Mouse (Mus musculus) adrenal gland, adult (tissue): ENCODE data around the gene 4930438A08Rik.
"Not testable (repeated sequence)": the region's sequence is repeated elsewhere in the genome, so short reads cannot be mapped to it uniquely, and the experiment has no call there.

Experiments used
- DNase-seq, 2 experiments: peaks; one replicate each; pipeline ENCODE4 v3.0.0; 2022 to 2023; ENCODE audit warnings: low spot score in 1 of 2; ENCODE audit not compliant: inconsistent age in 2 of 2

The 4930438A08Rik gene

GRCm38 (mm10) chr11:58274572-58274971 lies at the start of gene 4930438A08Rik:
TSS of gene 4930438A08Rik (plus strand) at chr11:58274799.
- DNase-seq: no peak

DNA sequence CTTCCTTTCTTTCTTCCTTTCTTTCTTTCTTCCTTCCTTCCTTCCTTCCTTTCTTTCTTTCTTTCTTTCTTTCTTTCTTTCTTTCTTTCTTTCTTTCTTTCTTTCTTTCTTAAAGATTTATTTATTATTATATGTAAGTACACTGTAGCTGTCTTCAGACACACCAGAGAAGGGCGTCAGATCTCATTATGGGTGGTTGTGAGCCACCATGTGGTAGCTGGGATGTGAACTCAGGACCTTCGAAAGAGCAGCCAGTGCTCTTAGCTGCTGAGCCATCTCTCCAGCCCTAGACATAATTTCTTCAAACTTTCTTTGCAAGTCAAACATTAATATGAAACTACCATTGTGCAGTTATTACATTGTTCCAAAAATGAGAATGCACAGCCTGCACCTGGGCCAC lies 49.7 kb upstream of the 4930438A08Rik start:
- DNase-seq: not testable (repeated sequence)

- DNase-seq: peak; percentile 77 to 93
These were observed 48.9 kb upstream of the 4930438A08Rik start for GRCm38 (mm10) chr11:58225655-58226054.

DNA sequence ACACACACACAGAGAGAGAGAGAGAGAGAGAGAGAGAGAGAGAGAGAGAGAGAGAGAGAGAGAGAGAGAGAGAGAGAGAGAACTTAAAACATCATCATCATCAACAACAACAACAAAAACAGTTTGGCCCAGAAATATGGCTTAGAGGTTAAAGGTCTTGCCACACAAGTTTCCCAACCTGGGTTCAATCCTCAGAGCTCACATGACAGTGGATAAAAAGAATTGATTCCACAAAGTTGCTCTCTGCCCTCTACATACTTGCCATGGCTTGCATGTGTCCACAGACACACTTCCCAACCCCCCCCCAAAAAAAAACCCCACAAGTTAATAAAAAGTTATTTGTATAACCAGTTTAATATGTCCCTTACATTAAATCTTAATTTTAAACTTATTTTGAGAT lies 48.2 kb upstream of the 4930438A08Rik start:
- DNase-seq: no peak

DNA sequence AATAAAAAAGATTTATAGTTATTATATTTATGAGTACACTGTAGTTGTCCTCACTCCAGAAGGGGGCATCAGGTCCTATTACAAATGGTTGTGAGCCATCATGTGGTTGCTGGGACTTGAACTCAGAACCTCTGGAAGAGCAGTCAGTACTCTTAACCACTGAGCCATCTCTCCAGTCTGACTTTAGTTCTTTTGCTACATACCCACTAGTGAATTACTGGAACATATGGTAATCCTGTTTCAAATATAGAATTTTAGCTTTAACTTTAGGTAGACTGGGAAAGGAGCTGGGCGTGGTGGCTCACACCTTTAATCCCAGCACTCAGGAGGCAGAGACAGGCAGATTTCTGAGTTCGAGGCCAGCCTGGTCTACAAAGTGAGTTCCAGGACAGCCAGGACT lies 46.6 kb upstream of the 4930438A08Rik start:
- DNase-seq: not testable (repeated sequence)

- DNase-seq: no peak
These were observed 44.1 kb upstream of the 4930438A08Rik start for GRCm38 (mm10) chr11:58230396-58230910.

GRCm38 (mm10) chr11:58231156-58231555 lies 43.4 kb upstream of the 4930438A08Rik start:
- DNase-seq: no peak

GRCm38 (mm10) chr11:58234551-58234950 lies 40.0 kb upstream of the 4930438A08Rik start:
- DNase-seq: not testable (repeated sequence)

DNA sequence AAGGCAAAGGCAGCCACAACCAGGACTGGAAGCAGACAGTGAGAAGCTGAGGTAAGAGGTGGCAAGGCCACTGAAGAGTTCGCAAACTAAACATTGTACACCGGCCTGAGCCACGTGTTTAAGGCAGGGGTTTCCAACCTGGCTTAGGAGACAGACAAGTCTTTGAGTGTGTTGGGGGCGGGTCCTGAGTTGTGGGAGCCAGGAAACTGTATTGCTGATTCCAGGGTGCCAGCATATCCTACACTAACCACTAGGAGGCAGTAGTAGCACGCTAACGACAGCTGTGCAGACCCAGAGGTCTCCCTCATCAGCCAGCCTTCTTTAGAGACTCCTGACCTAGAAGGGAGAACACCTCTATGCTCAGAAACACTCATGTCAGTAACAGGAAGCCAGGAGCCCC lies 39.4 kb upstream of the 4930438A08Rik start:
- DNase-seq: peak in 1 of 2 experiments; percentile 61

GRCm38 (mm10) chr11:58238840-58239791 lies 35.5 kb upstream of the 4930438A08Rik start:
- peak; percentile 59 to 85 for DNase-seq

DNA sequence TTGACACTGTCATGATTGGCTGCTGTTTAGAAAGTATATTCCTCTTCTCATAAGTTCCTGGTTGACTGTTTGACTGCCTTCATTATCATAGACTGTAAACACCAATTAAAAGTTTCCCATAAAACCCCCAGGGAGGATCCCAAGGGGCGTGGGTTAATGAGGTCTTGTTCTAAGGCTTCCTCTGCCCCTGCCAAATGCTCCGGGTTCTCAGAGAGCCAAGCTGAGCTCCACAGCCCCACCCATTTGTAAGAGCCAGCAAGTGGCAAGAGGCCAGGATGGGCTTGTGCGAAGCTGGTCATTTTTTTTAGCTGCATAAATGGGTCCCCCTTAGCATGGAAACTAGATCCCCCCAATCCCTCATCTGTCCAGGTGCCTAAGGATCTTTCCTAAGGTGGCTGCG lies 27.3 kb upstream of the 4930438A08Rik start:
- no peak for DNase-seq

DNA sequence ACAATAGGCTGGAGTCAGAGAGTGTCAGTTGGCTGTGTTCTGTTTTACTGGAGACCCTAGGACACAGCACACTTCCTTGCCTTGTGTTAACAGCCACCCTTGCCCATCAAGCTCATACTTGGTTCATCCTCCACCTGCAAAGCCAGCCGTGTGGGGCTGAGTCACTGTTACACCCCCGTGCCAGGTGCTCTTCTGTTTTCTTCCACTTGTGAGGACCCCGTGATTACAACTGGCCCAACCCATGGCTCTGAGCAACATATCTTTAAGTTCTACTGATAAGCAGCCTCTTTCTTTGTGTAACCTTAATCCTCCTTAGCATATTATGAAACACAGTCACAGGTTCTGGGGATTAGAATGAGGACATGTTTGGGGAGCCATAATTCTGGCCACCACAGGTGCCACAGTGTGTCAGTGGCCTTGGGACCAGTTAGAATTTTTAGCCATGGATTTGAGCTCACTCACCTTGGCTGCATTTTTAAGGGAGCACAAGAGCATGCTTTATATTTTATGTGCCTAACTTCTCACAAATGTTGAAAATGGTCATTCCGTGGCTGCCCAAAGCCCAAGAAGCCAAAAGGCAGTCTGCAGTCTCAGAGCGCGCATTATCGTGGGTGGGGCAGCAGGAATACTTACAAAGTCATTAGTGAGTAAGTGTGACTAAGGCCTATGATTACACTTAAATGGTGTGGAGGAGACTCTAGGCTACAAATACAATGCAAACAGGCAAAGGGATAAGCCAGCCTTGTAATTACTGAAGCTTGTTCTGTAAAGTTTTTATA lies 25.2 kb upstream of the 4930438A08Rik start:
- no peak for DNase-seq

GRCm38 (mm10) chr11:58250550-58250949 lies 24.0 kb upstream of the 4930438A08Rik start:
- no peak for DNase-seq

- DNase-seq: no peak
These were observed 20.2 kb upstream of the 4930438A08Rik start for GRCm38 (mm10) chr11:58254411-58254810.

GRCm38 (mm10) chr11:58257816-58258215 lies 16.8 kb upstream of the 4930438A08Rik start:
- no peak for DNase-seq

- no peak for DNase-seq
These were observed 14.4 kb upstream of the 4930438A08Rik start for GRCm38 (mm10) chr11:58260156-58260555.

DNA sequence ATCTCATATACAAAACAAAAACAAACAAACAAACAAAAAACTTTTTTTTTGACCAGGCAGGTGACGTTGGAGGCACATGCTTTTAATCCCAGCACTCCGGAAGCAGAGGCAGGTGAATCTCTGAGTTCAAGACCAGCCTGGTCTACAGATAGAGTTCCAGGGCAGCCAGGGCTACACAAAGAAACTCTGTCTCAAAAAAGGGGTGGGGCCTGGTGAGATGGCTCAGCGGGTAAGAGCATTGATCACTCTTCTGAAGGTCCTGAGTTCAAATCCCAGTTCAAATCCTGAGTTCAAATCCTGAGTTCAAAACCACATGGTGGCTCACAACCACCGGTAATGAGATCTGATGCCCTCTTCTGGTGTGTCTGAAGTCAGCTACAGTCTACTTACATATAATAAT lies 12.8 kb upstream of the 4930438A08Rik start:
- no peak for DNase-seq

- no peak for DNase-seq
These were observed 12.3 kb upstream of the 4930438A08Rik start for GRCm38 (mm10) chr11:58262336-58262735.

DNA sequence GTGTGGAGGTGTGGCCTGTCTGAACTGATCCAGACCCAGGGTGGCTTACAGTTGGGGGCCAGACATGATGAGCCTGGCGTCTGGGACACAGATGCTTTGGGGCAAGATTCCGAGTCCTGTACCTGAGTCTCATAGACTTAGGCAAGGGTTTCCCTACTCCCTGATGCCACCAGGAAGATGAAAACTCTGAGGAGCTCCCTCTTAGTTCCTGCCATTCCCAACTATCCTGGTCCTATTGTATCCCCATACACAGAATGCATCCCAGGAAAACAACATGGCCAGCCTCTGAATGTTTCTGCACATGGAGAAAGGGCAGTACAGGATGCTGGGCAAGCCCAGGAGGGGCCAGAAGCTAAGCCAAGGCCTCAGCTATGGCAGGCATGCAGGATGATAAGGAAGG lies 11.1 kb upstream of the 4930438A08Rik start:
- no peak for DNase-seq

DNA sequence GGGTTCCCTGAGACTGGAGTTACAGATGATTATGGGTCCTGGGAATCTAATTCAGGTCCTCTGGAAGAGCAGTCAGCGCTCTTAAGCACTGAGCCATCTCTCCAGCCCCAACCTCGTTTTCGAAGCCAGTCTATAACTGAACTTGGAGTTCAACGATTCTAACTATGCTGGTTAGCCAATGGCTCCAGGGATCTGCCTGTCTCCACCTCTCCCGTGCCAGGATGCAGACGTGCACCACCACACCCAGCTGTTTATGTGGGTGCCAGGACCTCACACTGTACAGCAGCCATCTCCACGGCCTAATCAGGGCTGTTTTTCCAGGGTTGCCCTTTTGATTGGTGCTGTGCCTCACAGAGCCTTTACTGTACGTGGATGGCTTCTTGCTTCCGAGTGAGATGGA lies 10.1 kb upstream of the 4930438A08Rik start:
- no peak for DNase-seq

DNA sequence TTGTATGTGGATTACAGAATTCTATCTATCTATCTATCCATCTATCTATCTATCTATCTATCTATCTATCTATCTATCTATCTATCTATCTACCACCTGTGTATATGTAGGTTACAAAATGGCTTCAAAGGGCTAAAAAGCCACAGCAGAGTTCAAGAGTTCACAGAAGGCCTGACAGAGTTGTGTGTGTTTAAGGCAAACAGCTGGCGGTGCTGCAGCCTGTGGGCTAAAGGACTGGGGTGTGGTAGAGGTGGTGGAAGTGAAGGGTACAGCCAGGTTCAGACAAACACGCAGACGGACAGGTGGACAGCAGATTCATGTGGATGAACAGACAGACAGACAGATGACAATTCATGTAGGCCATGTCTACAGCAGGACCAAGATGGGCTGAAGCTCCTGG lies 6.3 kb upstream of the 4930438A08Rik start:
- no peak for DNase-seq

GRCm38 (mm10) chr11:58275756-58276155 lies 1.2 kb downstream of the 4930438A08Rik start:
- no peak for DNase-seq
